Mouse (Mus musculus) lung, adult 2 months (tissue): ENCODE results near the gene Grk6. TPM values are rescaled to one million over a fixed set of nuclear protein-coding genes. Genes with fewer than 3 reads are reported as not detected.

Experiments used
- DNase-seq: peaks from one replicate; pipeline ENCODE4 v3.0.0; 2022
- H3K4me1 ChIP-seq: fragments of 200-500 bp; 2 replicates; pipeline ENCODE4 v1.6.1; 2011; ENCODE audit warnings: low read length; ENCODE audit not compliant: control insufficient read depth, insufficient read depth
- H3K4me3 ChIP-seq: fragments of 200-500 bp; replicated peaks from 2 replicates; pipeline ENCODE3; 2011; ENCODE audit warnings: low read depth, mild to moderate bottlenecking, control low read depth, low read length; ENCODE audit errors: extremely low read depth
- CTCF ChIP-seq: fragments of 200-500 bp; IDR thresholded peaks from 2 replicates; pipeline ENCODE4 v1.5.1; 2011; ENCODE audit warnings: mild to moderate bottlenecking, low read length, control low read depth; ENCODE audit not compliant: insufficient read depth
- POLR2A ChIP-seq: fragments of 200-500 bp; IDR thresholded peaks from 2 replicates; pipeline ENCODE4 v1.6.1; 2011; ENCODE audit warnings: low read depth, mild to moderate bottlenecking, control low read depth, low read length, borderline replicate concordance; ENCODE audit errors: extremely low read depth
- WGBS: fragments of 180-500 bp; shearing (Covaris S2); methylation state at CpG from one replicate; pipeline ENCODE4 v1.1.7; 2018; 5-methylcytosine and 5-hydroxymethylcytosine counted together
- polyA plus RNA-seq: library from polyadenylated mRNA; depleted of rRNA; stranded (reverse); fragments of >200 nt; gene quantifications from 2 replicates; pipeline ENCODE4 v1.2.3, GENCODE M21; 2012

Gene Grk6
- polyA plus RNA-seq, 1 experiment: 55.5 TPM

DNA sequence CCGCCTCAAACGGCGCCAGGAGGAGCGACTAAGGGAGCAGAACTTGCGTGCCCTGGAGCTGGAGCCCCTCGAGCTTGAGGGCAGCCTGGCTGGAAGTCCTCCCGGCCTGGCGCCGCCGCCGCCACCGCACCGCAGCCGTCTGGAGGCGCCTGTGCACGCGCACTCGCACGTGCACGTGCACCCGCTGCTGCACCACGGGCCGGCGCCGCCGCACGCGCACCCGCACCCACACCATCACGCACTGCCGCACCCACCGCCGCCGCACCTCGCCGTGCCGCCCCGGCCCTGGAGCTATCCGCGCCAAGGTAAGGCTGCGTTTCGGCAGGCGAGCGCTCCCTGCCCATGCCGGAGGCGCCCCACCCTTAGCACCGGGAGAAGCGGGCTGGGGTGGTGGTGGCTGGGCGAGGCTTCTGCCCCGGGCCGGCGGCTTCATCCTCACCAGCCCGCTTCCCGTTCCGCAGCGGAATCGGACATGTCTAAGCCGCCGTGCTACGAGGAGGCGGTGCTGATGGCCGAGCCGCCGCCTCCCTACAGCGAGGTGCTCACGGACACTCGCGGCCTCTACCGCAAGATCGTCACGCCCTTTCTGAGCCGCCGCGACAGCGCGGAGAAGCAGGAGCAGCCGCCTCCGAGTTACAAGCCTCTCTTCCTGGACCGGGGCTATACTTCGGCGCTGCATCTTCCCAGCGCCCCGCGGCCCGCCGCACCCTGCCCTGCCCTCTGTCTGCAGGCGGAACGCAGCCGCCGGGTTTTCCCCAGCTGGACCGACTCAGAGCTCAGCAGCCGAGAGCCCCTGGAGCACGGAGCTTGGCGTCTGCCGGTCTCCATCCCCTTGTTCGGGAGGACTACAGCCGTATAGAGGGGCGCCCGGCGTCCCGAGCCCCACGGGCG, 27.5 kb downstream of the Grk6 start:
- DNase-seq: peak; percentile 51
- Histone ChIP-seq H3K4me1 (peaks cover 5% of the 10 kb centered on the region; the same call in 1 of the 2 replicates), H3K4me3 (peak overlapping the region; percentile 69)
- WGBS: 1% methylated on average over 102 of the region's 103 CpGs
- TF ChIP-seq CTCF (no peak), POLR2A (no peak)

DNA sequence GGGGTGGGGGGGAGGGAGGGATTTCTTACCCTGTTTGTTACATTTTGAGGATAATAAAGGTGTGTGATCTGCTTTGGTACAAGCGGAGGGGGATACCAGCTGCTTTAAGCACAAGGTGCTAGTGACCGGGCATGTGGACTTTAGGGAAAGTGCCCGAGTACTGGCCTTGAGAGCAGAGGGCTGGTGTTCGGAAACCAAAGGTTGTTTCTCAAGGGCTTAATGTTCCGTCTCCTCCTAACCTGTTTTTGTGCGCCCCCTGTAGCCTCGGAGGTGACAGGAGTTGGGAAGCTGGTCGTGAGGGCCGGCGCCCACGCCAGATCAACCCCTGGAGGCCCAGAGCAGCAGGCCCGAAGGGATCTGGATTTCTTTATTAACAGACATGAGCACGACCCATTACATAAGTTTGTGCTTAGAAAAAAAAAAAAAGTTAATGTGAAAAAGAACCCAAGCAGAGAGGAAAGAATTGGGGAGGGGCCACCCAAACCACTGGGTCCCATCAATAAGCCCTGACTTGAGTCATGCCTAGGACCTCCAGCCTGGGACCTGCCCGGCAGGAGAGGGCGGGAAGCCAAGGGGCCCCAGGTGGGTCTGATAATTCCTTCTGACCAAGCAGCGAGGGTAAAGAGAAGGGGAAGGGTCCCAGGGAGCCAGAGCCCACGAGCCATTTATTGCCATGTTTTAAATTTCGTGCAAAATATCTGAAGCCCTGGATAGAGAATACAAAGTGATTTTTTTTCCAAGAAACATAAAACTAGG, 28.4 kb downstream of the Grk6 start:
- no peak for TF ChIP-seq CTCF
- TF ChIP-seq POLR2A: no peak
- DNase-seq: no peak
- H3K4me1 ChIP-seq: peaks cover 5% of the 10 kb centered on the region; the same call in 1 of the 2 replicates
- peak overlapping the region; percentile 17 for H3K4me3 ChIP-seq
- whole genome bisulfite sequencing: 54% methylated on average over 18 of the region's 18 CpGs

DNA sequence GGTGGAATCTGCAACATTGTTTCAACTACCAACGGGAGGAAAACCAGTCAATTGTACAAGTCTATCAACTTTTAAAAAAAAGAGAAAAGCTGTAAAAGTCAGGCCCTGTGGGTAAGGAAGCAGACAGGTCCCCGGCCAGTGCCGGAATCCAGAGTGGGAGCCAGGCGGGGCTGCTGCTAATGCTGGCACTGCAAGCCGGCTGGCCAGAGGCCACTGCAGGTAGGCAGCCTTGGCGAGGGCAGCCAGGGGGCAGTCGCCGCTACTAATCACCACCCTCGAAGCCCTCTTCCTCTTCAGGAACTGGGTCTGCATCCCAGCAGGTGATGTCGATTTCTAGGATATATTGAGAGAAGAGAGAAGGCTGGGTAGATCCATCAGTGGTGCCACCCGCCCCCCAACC, 29.1 kb downstream of the Grk6 start:
- no peak for DNase-seq
- WGBS: 77% methylated on average over 11 of the region's 11 CpGs
- Histone ChIP-seq H3K4me3 (no peak overlapping the region), H3K4me1 (peaks cover 8% of the 10 kb centered on the region)
- no peak for TF ChIP-seq POLR2A
- TF ChIP-seq CTCF: no peak

DNA sequence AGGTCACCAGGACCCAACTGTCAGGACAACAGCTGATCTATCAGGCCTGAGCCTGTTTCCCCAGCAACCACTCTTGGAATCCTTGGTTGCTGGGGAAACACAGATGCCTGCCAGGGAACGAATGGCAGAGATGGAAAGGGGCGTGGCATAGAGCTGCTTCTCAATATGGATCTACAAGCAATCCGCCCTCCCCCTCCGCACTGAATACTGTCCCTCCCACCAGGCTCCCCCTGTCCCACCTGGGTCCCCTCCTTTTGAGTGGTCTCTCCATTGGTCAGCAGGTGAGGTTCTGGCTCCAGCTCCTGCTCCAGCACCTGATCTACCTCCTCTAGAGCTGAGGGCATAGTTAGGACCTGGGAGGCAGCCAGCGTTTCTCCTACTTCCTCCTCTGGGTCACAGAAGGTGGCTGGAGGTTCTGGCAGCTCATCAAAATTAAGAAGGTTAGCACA, 29.8 kb downstream of the Grk6 start:
- no peak for TF ChIP-seq POLR2A
- no peak for TF ChIP-seq CTCF
- no peak for DNase-seq
- Histone ChIP-seq H3K4me3 (no peak overlapping the region), H3K4me1 (peaks cover 9% of the 10 kb centered on the region)
- WGBS: 59% methylated on average over 5 of the region's 5 CpGs

DNA sequence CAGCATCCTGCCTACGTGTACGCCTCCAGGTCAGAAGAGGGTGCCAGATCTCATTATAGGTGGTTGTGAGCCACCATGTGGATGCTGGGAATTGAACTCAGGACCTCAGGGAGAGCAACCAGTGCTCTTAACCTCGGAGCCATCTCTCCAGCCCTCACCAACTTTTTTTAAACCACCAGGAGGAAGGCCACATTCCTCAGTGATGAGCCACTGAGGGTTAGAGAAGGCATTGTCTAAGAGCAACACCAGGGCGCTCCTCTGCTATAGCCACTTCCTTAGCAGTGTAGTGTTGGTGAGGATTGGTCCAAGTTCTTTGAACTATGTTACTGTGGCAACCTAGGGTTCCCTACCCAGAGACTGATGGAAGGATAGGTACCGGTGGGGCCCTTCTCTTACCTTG, 30.9 kb downstream of the Grk6 start:
- no peak for DNase-seq
- no peak for TF ChIP-seq POLR2A
- TF ChIP-seq CTCF: no peak
- H3K4me3 ChIP-seq: no peak overlapping the region
- WGBS: 93% methylated on average over 5 of the region's 5 CpGs
- H3K4me1 ChIP-seq: peaks cover 9% of the 10 kb centered on the region

DNA sequence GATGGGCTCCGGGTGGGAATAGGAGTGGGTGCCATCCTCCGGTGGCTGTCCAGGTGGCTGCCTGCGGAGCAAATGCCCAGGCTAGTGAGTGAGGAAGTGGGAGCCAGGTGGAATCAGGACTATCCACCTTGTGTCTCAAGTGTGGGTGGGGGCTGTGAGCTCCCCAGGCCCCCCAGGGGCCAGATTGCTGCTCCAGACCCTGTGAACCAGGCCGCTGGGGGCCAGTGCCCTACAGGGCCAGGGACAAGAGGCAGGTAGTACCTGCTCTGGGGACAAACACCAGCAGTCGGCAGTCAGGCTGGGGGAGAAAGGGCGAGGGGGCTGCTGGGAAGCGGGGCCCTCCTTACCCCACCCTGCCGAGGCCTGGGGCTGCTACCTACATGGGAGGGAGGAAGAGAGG, 31.4 kb downstream of the Grk6 start:
- WGBS: 94% methylated on average over 8 of the region's 8 CpGs
- Histone ChIP-seq H3K4me3 (no peak overlapping the region), H3K4me1 (peaks cover 6% of the 10 kb centered on the region)
- no peak for TF ChIP-seq POLR2A
- TF ChIP-seq CTCF: no peak
- no peak for DNase-seq

DNA sequence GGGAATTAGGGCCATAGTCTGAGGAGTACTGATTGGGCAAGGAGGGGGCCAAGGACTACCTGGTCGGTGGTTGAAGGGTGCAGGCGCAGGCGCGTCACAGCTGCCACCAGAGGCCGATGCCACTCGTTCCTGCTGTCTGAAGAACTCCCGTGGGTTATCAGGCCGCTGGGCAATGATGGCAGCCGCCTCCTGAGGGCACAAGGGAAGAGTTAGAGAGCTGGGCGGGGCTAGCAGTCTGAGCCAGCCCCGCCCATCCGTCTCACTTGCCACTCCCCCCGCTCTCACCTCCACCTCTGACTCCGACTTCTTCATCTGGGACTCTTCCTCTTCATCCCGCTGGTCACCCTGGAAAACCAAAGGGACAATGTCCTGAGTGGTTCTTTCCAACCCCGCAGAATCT, 32.6 kb downstream of the Grk6 start:
- 75% methylated on average over 16 of the region's 16 CpGs for WGBS
- no peak for TF ChIP-seq CTCF
- no peak for TF ChIP-seq POLR2A

DNA sequence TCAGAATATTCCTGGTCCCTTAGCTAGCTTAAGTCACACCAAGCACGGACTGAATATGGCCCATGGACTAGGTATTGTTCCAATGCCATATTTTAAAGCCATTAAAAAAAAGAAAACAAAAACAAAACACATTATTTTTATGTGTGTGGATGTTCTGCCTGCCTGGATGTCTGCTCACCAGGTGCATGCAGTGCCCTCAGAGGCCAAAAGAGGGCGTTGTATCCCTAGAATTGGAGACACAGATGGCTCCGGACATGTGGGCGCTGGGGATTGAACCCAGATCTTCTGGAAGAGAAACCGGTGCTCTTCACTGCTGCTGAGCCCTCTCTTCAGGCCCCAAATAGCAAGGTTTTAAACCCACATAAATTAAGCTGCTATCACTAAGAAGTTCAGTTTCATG, 33.2 kb downstream of the Grk6 start:
- WGBS: 64% methylated on average over 5 of the region's 5 CpGs
- Histone ChIP-seq H3K4me3 (no peak overlapping the region), H3K4me1 (peaks cover 4% of the 10 kb centered on the region)
- TF ChIP-seq CTCF (peak; percentile 68), POLR2A (no peak)
- DNase-seq: no peak

More for the DNA sequence above, 32.6 kb downstream of the Grk6 start:
- Histone ChIP-seq H3K4me1 (peaks cover 4% of the 10 kb centered on the region), H3K4me3 (no peak overlapping the region)
- DNase-seq: no peak

DNA sequence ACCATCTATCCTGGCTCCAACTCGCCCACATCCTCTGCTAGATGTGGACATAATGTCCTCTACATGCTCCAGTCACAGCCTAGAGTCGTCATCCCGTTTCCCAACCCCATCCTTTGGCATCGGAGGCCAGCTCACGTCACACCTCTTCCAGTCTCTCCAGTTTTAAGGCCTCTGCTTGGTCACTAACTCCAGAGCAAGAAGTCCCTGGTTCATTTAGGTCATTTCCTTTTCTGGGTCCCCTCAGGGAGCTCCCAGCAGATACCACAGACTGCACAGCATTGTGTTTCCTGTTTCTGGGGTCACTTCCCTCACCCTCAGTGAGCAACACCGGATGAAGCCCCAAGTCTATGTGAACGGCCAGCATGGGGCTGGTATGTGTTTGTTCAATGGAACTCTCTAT, 34.1 kb downstream of the Grk6 start:
- no peak overlapping the region for H3K4me3 ChIP-seq
- peaks cover 4% of the 10 kb centered on the region for H3K4me1 ChIP-seq
- TF ChIP-seq CTCF (no peak), POLR2A (no peak)
- DNase-seq: no peak
- WGBS: 52% methylated on average over 7 of the region's 7 CpGs
